ENCODE assay signal across 8 mouse cellular contexts in the genomic region with DNA sequence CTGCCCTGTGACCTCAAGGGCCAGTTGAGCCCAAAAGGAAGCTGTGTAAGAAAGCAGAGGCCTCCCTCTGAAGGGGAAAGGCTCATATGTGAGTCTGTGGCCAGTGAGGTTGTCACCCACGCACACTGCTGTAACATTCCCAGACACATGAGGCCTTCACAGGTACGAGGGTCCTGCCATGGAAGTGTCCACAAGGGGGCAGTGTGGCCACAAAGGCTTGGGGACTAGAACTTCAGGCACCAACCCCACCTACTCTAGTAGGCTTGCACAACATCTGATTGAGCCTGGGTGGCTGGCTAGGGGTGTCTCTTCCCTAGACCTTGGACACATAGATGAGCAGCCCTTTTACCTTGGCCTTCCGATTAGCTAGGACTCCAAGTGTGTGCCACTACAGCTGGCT. TPM values are rescaled to one million over a fixed set of nuclear protein-coding genes. Genes with fewer than 3 reads are reported as not detected.
DNase-seq lines count a peak whose midpoint lies in the region; ATAC-seq and TF ChIP-seq lines count a peak whose summit lies in the region.

No protein-coding gene starts in this region.

- H3K9ac ChIP-seq in MEL (ENCODE audit: control insufficient read depth, low read depth, low read length, poor library complexity, severe bottlenecking): peak overlapping the region; percentile 40
- H3K9ac ChIP-seq in lung, postnatal 0 days (replicated peaks; ENCODE audit: low read depth): no peak overlapping the region

- TF ChIP-seq CTCF in C2C12 (IDR thresholded peaks at IDR 0.05; ENCODE audit: control insufficient read depth, insufficient read depth, insufficient read length) (peak; percentile 83), MEL (IDR thresholded peaks at IDR 0.05 in 2 of 3, conservative IDR thresholded peaks at IDR 0.05 in 1 of 3; ENCODE audit: control insufficient read depth in 1 of 3, insufficient read depth in 1 of 3, low read depth in 2 of 3, low read length in 3 of 3, poor library complexity in 1 of 3, severe bottlenecking in 1 of 3) (peak; percentile 98 to 99 (median 99))
- TF ChIP-seq CTCF in cerebellum, adult 2 months (IDR thresholded peaks at IDR 0.05; ENCODE audit: borderline replicate concordance, insufficient read depth, low read depth, low read length): peak; percentile 90
- TF ChIP-seq CTCF in layer of hippocampus, adult 2 months (conservative IDR thresholded peaks at IDR 0.05): peak; percentile 91
- peak; percentile 95 for TF ChIP-seq CTCF in lung, postnatal 0 days (IDR thresholded peaks at IDR 0.05)

- ATAC-seq in lung, postnatal 0 days: no peak

- H3K27ac ChIP-seq in MEL (ENCODE audit: control insufficient read depth, low read depth, low read length): no peak overlapping the region
- no peak overlapping the region for H3K27ac ChIP-seq in cerebellum, adult 2 months (ENCODE audit: insufficient read depth, low read length)
- no peak overlapping the region for H3K27ac ChIP-seq in layer of hippocampus, adult 2 months
- no peak overlapping the region for H3K27ac ChIP-seq in lung, postnatal 0 days (ENCODE audit: low read length)

- peak; percentile 95 for DNase-seq in MEL (ENCODE audit: low read depth, low spot score)
- peak; percentile 53 to 75 for DNase-seq in cerebellum, adult 2 months
- peak; percentile 83 for DNase-seq in gastrocnemius, postnatal 10 days
- DNase-seq in layer of hippocampus, adult 2 months (ENCODE audit: low spot score in 2 of 2): peak; percentile 50 to 74
- DNase-seq in lung, postnatal 0 days (ENCODE audit: low spot score): peak; percentile 80
- DNase-seq in right cerebral cortex, postnatal 25 days: peak; percentile 45
- peak; percentile 72 to 82 for DNase-seq in urinary bladder, postnatal 36 days (ENCODE audit: low spot score in 2 of 2)

- WGBS in cerebellum, adult 2 months: 24% methylated on average over 3 of the region's 3 CpGs
- WGBS in lung, postnatal 0 days: 27% methylated on average over 3 of the region's 3 CpGs

- no peak overlapping the region for H3K4me2 ChIP-seq in lung, postnatal 0 days (replicated peaks; ENCODE audit: low read depth, low read length)

- H3K79me2 ChIP-seq in C2C12 (ENCODE audit: control insufficient read depth, insufficient read depth): peaks cover 6% of the 10 kb centered on the region
- peaks cover 8% of the 10 kb centered on the region for H3K79me2 ChIP-seq in MEL (ENCODE audit: control insufficient read depth, insufficient read depth, low read length, poor library complexity)

- TF ChIP-seq RAD21 in MEL (IDR thresholded peaks at IDR 0.05; ENCODE audit: low read depth, low read length): peak; percentile 92

- no peaks in the 10 kb centered on the region for H3K36me3 ChIP-seq in C2C12 (ENCODE audit: control insufficient read depth, insufficient read depth)
- peaks cover 0 to 28% of the 10 kb centered on the region in 2 experiments; a peak in 2 of 4 replicates for H3K36me3 ChIP-seq in MEL (ENCODE audit: control insufficient read depth in 1 of 2, insufficient read depth in 2 of 2, low read length in 2 of 2)
- H3K36me3 ChIP-seq in lung, postnatal 0 days (ENCODE audit: insufficient read depth, low read length): no peaks in the 10 kb centered on the region

- no peaks in the 10 kb centered on the region for H3K27me3 ChIP-seq in C2C12 (ENCODE audit: control insufficient read depth, insufficient read depth, insufficient read length)
- no peaks in the 10 kb centered on the region for H3K27me3 ChIP-seq in MEL (ENCODE audit: control insufficient read depth in 1 of 2, insufficient read depth in 2 of 2, low read length in 2 of 2)
- no peaks in the 10 kb centered on the region for H3K27me3 ChIP-seq in cerebellum, adult 2 months (ENCODE audit: control insufficient read depth, insufficient read depth, low read length)
- no peaks in the 10 kb centered on the region for H3K27me3 ChIP-seq in lung, postnatal 0 days (replicated peaks; ENCODE audit: insufficient read depth, low read length)

- H3K4me1 ChIP-seq in MEL (ENCODE audit: control insufficient read depth in 1 of 2, insufficient read depth in 2 of 2, low read length in 2 of 2): peaks cover 20 to 33% of the 10 kb centered on the region in 2 experiments
- H3K4me1 ChIP-seq in cerebellum, adult 2 months (ENCODE audit: control insufficient read depth, insufficient read depth, low read length): no peaks in the 10 kb centered on the region
- no peaks in the 10 kb centered on the region; the same call in 1 of the 2 replicates for H3K4me1 ChIP-seq in lung, postnatal 0 days (ENCODE audit: insufficient read depth, low read depth, low read length)

- no peak for TF ChIP-seq EP300 in MEL (IDR thresholded peaks at IDR 0.05; ENCODE audit: low read depth in 1 of 2, low read length in 2 of 2)
- no peak for TF ChIP-seq EP300 in lung, postnatal 0 days (IDR thresholded peaks at IDR 0.05)

- no peak overlapping the region for H3ac ChIP-seq in C2C12 (ENCODE audit: control insufficient read depth, insufficient read length, low read depth)

- H3K9me3 ChIP-seq in MEL (replicated peaks; ENCODE audit: insufficient read depth, low read length): no peaks in the 10 kb centered on the region
- H3K9me3 ChIP-seq in lung, postnatal 0 days (ENCODE audit: low read length): no peaks in the 10 kb centered on the region

- H3K4me3 ChIP-seq in C2C12 (ENCODE audit: insufficient read depth, poor library complexity, severe bottlenecking) (no peak overlapping the region), MEL (ENCODE audit: control insufficient read depth in 1 of 2, insufficient read depth in 1 of 2, low read depth in 2 of 2, low read length in 2 of 2) (no peak overlapping the region)
- H3K4me3 ChIP-seq in cerebellum, adult 2 months (replicated peaks; ENCODE audit: insufficient read depth, low read depth, low read length): no peak overlapping the region
- H3K4me3 ChIP-seq in layer of hippocampus, adult 2 months: no peak overlapping the region
- H3K4me3 ChIP-seq in lung, postnatal 0 days (ENCODE audit: low read depth, low read length): no peak overlapping the region

- H3K79me3 ChIP-seq in C2C12 (ENCODE audit: low read depth): no peaks in the 10 kb centered on the region

- TF ChIP-seq POLR2A in MEL (IDR thresholded peaks at IDR 0.05; ENCODE audit: control insufficient read depth in 1 of 2, insufficient read depth in 1 of 2, low read depth in 1 of 2, low read length in 2 of 2, poor library complexity in 1 of 2): no peak
- TF ChIP-seq POLR2A in cerebellum, adult 2 months (IDR thresholded peaks at IDR 0.05; ENCODE audit: borderline replicate concordance, insufficient read depth, low read length): no peak

TF ChIP-seq in C2C12, 6 proteins besides CTCF, POLR2A, EP300 and RAD21:
- no peak for TF ChIP-seq USF1 (IDR thresholded peaks at IDR 0.05; ENCODE audit: low read depth)
- no peak for TF ChIP-seq MYOG (IDR thresholded peaks at IDR 0.05; ENCODE audit: control insufficient read depth, extremely low read depth, insufficient read length)
- TF ChIP-seq MYOD1 (IDR thresholded peaks at IDR 0.05; ENCODE audit: control insufficient read depth, insufficient read length, low read depth): no peak
- TF ChIP-seq CEBPB (IDR thresholded peaks at IDR 0.05; ENCODE audit: low read depth): peak; percentile 79
- TF ChIP-seq FOSL1 (IDR thresholded peaks at IDR 0.05; ENCODE audit: insufficient read depth, low read length, poor library complexity, severe bottlenecking): no peak
- no peak for TF ChIP-seq MAX (IDR thresholded peaks at IDR 0.05)

TF ChIP-seq in MEL, 35 proteins besides CTCF, POLR2A, EP300 and RAD21 (continues in another document):
- TF ChIP-seq MYB (IDR thresholded peaks at IDR 0.05; ENCODE audit: low read depth, low read length): no peak
- no peak for TF ChIP-seq ELF1 (IDR thresholded peaks at IDR 0.05; ENCODE audit: low read depth, low read length)
- 0 out of 2 replicates have a peak, but pooled peaks have one; percentile 21 for TF ChIP-seq RCOR1 (IDR thresholded peaks at IDR 0.05; ENCODE audit: low read depth, low read length)
- TF ChIP-seq POLR2AphosphoS2 (IDR thresholded peaks at IDR 0.05; ENCODE audit: low read length): no peak
- no peak for TF ChIP-seq TBP (IDR thresholded peaks at IDR 0.05; ENCODE audit: low read depth, low read length)
- peak; percentile 78 for TF ChIP-seq SIN3A (IDR thresholded peaks at IDR 0.05; ENCODE audit: low read length)
- no peak for TF ChIP-seq USF2 (IDR thresholded peaks at IDR 0.05; ENCODE audit: borderline replicate concordance in 1 of 2, insufficient read depth in 1 of 2, low read depth in 1 of 2, low read length in 2 of 2)
- no peak for TF ChIP-seq MAZ (IDR thresholded peaks at IDR 0.05; ENCODE audit: low read depth, low read length)
- no peak for TF ChIP-seq BHLHE40 (IDR thresholded peaks at IDR 0.05; ENCODE audit: borderline replicate concordance, low read depth, low read length)
- peak; percentile 44; the same call in 1 of the 2 replicates for TF ChIP-seq USF1 (IDR thresholded peaks at IDR 0.05; ENCODE audit: low read depth, low read length)

RNA-seq across cellular contexts. Expression of a gene that starts 4.1 kb away (rescaled TPM):
- polyA plus RNA-seq in C2C12 (2012; fragmentation: generic; extraction: Trizol) (9.3 TPM), MEL (2012; ENCODE audit: insufficient read depth in 1 of 2, insufficient read length in 2 of 2, low read depth in 1 of 2, low replicate concordance in 2 of 2, missing spikeins in 1 of 2) (10 to 100 TPM; 30.6 to 89.4 TPM)
- total RNA-seq in MEL (2012; rRNA removed): 22.5 and 27.0 TPM in 2 replicates
- polyA plus RNA-seq in cerebellum, adult 2 months (2012; rRNA removed): 9.6 and 10.0 TPM in 2 replicates
- total RNA-seq in gastrocnemius, postnatal 10 days (2021): 1 to 10 TPM; 3.3 to 6.0 TPM
- 10 to 100 TPM; 29.9 to 30.9 TPM for total RNA-seq in layer of hippocampus, adult 2 months (2021)
- polyA plus RNA-seq in lung, postnatal 0 days (2015; fragmentation: Nextera tagmentation; extraction: Ambion mirVana): 23.3 and 24.2 TPM in 2 replicates

RNA-seq across cellular contexts. Expression of a gene that starts 7.7 kb away (rescaled TPM):
- polyA plus RNA-seq in C2C12 (2012; fragmentation: generic; extraction: Trizol) (10.2 TPM), MEL (2012; ENCODE audit: insufficient read depth in 1 of 2, insufficient read length in 2 of 2, low read depth in 1 of 2, low replicate concordance in 2 of 2, missing spikeins in 1 of 2) (10 to 100 TPM in 1 of 2 experiments, not detected in 1; 12.0 TPM)
- 7.1 and 7.9 TPM in 2 replicates for total RNA-seq in MEL (2012; rRNA removed)
- polyA plus RNA-seq in cerebellum, adult 2 months (2012; rRNA removed): 3.2 and 3.6 TPM in 2 replicates
- total RNA-seq in gastrocnemius, postnatal 10 days (2021): 1 to 10 TPM; 3.3 to 6.2 TPM
- 1 to 10 TPM; 3.3 to 6.6 TPM for total RNA-seq in layer of hippocampus, adult 2 months (2021)
- polyA plus RNA-seq in lung, postnatal 0 days (2015; fragmentation: Nextera tagmentation; extraction: Ambion mirVana): 7.7 and 9.2 TPM in 2 replicates

RNA-seq across cellular contexts. Expression of a gene that starts 55.6 kb away (rescaled TPM):
- 151 TPM for polyA plus RNA-seq in C2C12 (2012; fragmentation: generic; extraction: Trizol)
- total RNA-seq in MEL (2012; rRNA removed): 54.6 and 79.3 TPM in 2 replicates
- 100 to 1,000 TPM in 1 of 2 experiments, not detected in 1; 127 TPM for polyA plus RNA-seq in MEL (2012; ENCODE audit: insufficient read depth in 1 of 2, insufficient read length in 2 of 2, low read depth in 1 of 2, low replicate concordance in 2 of 2, missing spikeins in 1 of 2)
- polyA plus RNA-seq in cerebellum, adult 2 months (2012; rRNA removed): 303 and 315 TPM in 2 replicates
- 100 to 1,000 TPM in 1 of 2 experiments, 10 to 100 TPM in 1; 92.4 to 125 TPM for total RNA-seq in gastrocnemius, postnatal 10 days (2021)
- 100 to 1,000 TPM; 444 to 448 TPM for total RNA-seq in layer of hippocampus, adult 2 months (2021)
- polyA plus RNA-seq in lung, postnatal 0 days (2015; fragmentation: Nextera tagmentation; extraction: Ambion mirVana): 135 and 145 TPM in 2 replicates

Comparison
In these comparisons a context has a peak if more than half of its experiments do, and no peak if none do; other contexts are left out.
1. DNase-seq: peak in every context shown above with its lines; median percentile 95 in MEL; 83 in gastrocnemius, postnatal 10 days; 80 in lung, postnatal 0 days; 77 in urinary bladder, postnatal 36 days; 64 in cerebellum, adult 2 months; 62 in layer of hippocampus, adult 2 months; 45 in right cerebral cortex, postnatal 25 days.